Mouse (Mus musculus) heart, postnatal 0 days (tissue): ENCODE results near the gene Ssh2. TPM values are rescaled to one million over a fixed set of nuclear protein-coding genes. Genes with fewer than 3 reads are reported as not detected.
A peak's percentile ranks its signal among the peaks of the same experiment; 100 is the strongest.

Experiments
- ATAC-seq: fragments of 200-750 bp; cut with Nextera tagmentation; 2 replicates; pipeline ENCODE4 v1.8.0; 2017; ENCODE audit warnings: low read depth, moderate number of reproducible peaks, moderate library complexity; ENCODE audit not compliant: insufficient read depth
- DNase-seq: peaks from one replicate; pipeline ENCODE4 v3.0.0-alpha.2; 2016; ENCODE audit warnings: low spot score
- H3K27ac ChIP-seq: fragments of 300-500 bp; sonication (generic); 2 replicates; pipeline ENCODE4 v1.5.1; 2014; ENCODE audit warnings: low read depth, mild to moderate bottlenecking
- H3K27me3 ChIP-seq: fragments of 300-500 bp; sonication (generic); 2 replicates; pipeline ENCODE4 v1.6.1; 2014; ENCODE audit warnings: low read length, mixed read lengths; ENCODE audit not compliant: control insufficient read depth, insufficient read depth
- H3K36me3 ChIP-seq: fragments of 300-500 bp; sonication (generic); replicated peaks from 2 replicates; pipeline ENCODE4 v1.6.1; 2014; ENCODE audit warnings: low read length, mixed read lengths; ENCODE audit not compliant: control insufficient read depth, insufficient read depth
- H3K4me1 ChIP-seq: fragments of 300-500 bp; sonication (generic); 2 replicates; pipeline ENCODE4 v1.6.1; 2014; ENCODE audit warnings: antibody characterized with exemption; ENCODE audit not compliant: control insufficient read depth, insufficient read depth
- H3K4me2 ChIP-seq: fragments of 300-500 bp; sonication (generic); 2 replicates; pipeline ENCODE4 v1.6.1; 2014; ENCODE audit warnings: low read depth, mild to moderate bottlenecking, low read length, moderate library complexity
- H3K4me3 ChIP-seq: fragments of 300-500 bp; sonication (generic); 2 replicates; pipeline ENCODE4 v1.5.1; 2014; ENCODE audit warnings: low read depth, low read length
- H3K9ac ChIP-seq: fragments of 300-500 bp; sonication (generic); replicated peaks from 2 replicates; pipeline ENCODE4 v1.6.1; 2014; ENCODE audit warnings: low read depth, low read length, mixed read lengths
- H3K9me3 ChIP-seq: fragments of 300-500 bp; sonication (generic); replicated peaks from 2 replicates; pipeline ENCODE4 v1.6.1; 2016; ENCODE audit warnings: low read length; ENCODE audit not compliant: control insufficient read depth
- CTCF ChIP-seq: IDR thresholded peaks from 2 replicates; pipeline ENCODE4 v1.5.1; 2016; ENCODE audit warnings: antibody characterized with exemption, control low read depth, low read depth
- EP300 ChIP-seq: IDR thresholded peaks from 2 replicates; pipeline ENCODE4 v1.6.1; 2016; ENCODE audit warnings: antibody characterized with exemption, low read depth
- WGBS: fragments of 180-500 bp; shearing (Covaris S2); extraction: QIAGEN DNeasy Blood & Tissue Kit; methylation state at CpG from one replicate; pipeline ENCODE4 v1.1.7; 2014; 5-methylcytosine and 5-hydroxymethylcytosine counted together
- polyA plus RNA-seq: library from polyadenylated mRNA; unstranded; fragments of >200 nt; fragmentation: Nextera tagmentation; extraction: Ambion mirVana; gene quantifications from 2 replicates; pipeline ENCODE4 v1.2.1, GENCODE M21; 2015
- total RNA-seq: library from RNA; depleted of rRNA; stranded (reverse); fragments of >200 nt; gene quantifications from 2 replicates; pipeline ENCODE4 v1.2.3, GENCODE M21; 2014; ENCODE audit warnings: low replicate concordance

Gene Ssh2
- total and polyA plus RNA-seq, 2 experiments from 2014 or later = 21.0 to 60.6 TPM

DNA sequence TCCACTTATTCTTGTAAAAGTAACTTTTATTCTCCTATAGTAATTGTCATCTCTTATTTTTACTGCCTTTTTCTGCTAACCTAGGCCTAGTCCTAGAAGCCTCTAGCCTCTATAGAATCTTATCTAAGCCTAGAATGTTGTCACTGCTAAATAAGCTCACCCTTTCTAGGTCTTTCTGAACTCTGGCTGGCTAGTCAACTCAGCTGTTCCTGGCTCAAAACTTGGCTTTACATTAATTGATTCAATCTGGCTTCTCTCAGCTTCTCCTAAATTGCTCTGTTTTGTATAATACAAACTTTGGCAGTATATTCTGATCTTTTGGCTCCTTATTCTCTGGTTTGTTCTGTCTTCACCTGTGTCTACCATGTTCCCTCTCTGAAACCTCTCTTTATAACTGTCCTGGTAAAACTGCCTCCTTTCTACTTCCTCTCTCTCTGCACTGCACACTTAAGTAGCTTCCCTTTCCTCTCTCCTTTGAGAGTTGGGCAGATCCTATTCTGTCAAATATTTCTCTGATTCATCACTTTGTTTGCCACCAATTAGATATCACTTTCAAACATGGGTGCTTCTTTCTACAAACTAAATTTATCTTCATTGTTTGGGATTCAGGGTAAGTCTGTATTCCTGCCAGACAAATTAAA lies 102.5 kb downstream of the Ssh2 start:
- Histone ChIP-seq H3K9me3 (no peaks in the 10 kb centered on the region), H3K27ac (no peak overlapping the region), H3K4me1 (no peaks in the 10 kb centered on the region), H3K27me3 (no peaks in the 10 kb centered on the region), H3K4me3 (no peak overlapping the region), H3K36me3 (no peaks in the 10 kb centered on the region; the same call in 1 of the 2 replicates), H3K9ac (no peak overlapping the region), H3K4me2 (no peak overlapping the region)
- no peak for DNase-seq
- no peak for ATAC-seq
- TF ChIP-seq EP300 = no peak
- TF ChIP-seq CTCF = no peak

DNA sequence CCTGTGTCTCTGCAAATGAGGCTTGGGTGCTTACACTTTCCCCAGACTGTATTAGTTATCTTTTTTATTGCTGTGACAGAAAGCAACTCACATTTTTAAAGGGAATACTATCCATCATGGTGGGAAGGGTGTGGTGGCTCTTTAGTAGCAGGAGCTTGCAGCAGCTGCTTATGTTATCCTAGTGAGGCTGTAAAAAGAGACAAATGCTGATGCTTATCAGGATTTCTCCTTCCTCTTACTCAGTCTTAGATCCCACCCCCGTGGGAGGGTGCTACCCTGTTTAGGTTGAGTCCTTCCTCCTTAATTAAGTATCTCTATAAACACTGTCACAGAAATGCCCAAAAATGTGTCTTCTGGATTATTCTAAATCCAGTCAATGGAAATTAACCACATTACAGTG lies 105.1 kb downstream of the Ssh2 start:
- WGBS = 35% methylated on average over 1 of the region's 1 CpGs
- TF ChIP-seq CTCF = no peak
- no peak for TF ChIP-seq EP300
- no peak for ATAC-seq
- no peaks in the 10 kb centered on the region for H3K4me1 ChIP-seq
- H3K27me3 ChIP-seq = no peaks in the 10 kb centered on the region
- H3K9me3 ChIP-seq = no peaks in the 10 kb centered on the region
- no peak for DNase-seq
- H3K36me3 ChIP-seq = peaks cover under 1% of the 10 kb centered on the region; the same call in 1 of the 2 replicates
- no peak overlapping the region for H3K4me2 ChIP-seq
- H3K27ac ChIP-seq = no peak overlapping the region
- H3K9ac ChIP-seq = no peak overlapping the region
- H3K4me3 ChIP-seq = no peak overlapping the region

DNA sequence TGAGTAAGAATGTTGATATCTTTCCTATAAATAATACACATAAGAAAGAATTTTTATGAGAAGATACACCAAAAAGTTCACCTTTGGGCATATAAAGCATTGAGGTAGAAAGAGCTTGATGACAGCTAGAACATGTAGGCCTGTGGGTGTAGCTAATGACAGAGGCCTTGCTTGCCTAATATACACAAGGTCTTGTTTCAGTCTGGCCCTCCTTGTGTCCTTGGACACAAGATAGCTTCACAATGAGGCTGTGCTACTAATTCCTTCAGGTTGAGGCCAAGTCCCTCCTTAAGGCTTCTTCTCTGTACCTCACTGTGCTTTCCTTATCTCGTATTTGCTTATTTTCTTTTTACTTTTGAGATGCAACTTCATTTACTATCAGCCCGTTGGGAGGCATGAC lies 114.4 kb downstream of the Ssh2 start:
- DNase-seq (no peak), ATAC-seq (no peak)
- Histone ChIP-seq H3K4me1 (peaks cover 3% of the 10 kb centered on the region; the same call in 1 of the 2 replicates), H3K4me2 (no peak overlapping the region), H3K9me3 (no peaks in the 10 kb centered on the region), H3K4me3 (no peak overlapping the region), H3K27ac (no peak overlapping the region), H3K27me3 (no peaks in the 10 kb centered on the region), H3K9ac (no peak overlapping the region), H3K36me3 (peaks cover 11% of the 10 kb centered on the region; the same call in 1 of the 2 replicates)
- no peak for TF ChIP-seq EP300
- TF ChIP-seq CTCF = no peak
- WGBS = 84% methylated on average over 2 of the region's 2 CpGs

DNA sequence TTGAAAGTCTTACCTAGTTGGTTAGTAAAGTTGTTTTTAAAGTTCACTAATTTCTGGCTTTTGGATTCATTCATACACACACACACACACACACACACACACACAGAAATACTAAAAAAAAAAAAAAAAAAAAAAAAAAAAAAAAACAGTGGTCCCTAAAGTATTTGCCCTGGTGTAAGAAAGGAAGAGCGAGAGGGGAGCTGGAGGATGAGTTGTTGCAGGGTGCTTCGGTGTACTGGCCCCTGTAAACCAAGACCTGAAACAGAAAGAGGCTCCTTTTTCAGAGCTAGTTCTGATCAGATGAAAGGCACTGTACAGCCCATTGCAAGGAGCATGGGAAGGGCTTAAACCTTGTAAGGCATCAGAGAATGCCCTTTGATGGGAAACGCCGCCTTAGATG lies 131.2 kb downstream of the Ssh2 start:
- H3K4me1 ChIP-seq = peaks cover 17% of the 10 kb centered on the region
- no peak for DNase-seq
- H3K9ac ChIP-seq = no peak overlapping the region; the same call in 1 of the 2 replicates
- H3K36me3 ChIP-seq = no peaks in the 10 kb centered on the region
- no peak for ATAC-seq
- H3K4me3 ChIP-seq = no peak overlapping the region
- H3K27ac ChIP-seq = no peak overlapping the region
- 70% methylated on average over 4 of the region's 4 CpGs for WGBS
- no peaks in the 10 kb centered on the region for H3K27me3 ChIP-seq
- H3K4me2 ChIP-seq = no peak overlapping the region; the same call in 1 of the 2 replicates
- TF ChIP-seq CTCF = no peak
- no peak for TF ChIP-seq EP300
- H3K9me3 ChIP-seq = no peaks in the 10 kb centered on the region

DNA sequence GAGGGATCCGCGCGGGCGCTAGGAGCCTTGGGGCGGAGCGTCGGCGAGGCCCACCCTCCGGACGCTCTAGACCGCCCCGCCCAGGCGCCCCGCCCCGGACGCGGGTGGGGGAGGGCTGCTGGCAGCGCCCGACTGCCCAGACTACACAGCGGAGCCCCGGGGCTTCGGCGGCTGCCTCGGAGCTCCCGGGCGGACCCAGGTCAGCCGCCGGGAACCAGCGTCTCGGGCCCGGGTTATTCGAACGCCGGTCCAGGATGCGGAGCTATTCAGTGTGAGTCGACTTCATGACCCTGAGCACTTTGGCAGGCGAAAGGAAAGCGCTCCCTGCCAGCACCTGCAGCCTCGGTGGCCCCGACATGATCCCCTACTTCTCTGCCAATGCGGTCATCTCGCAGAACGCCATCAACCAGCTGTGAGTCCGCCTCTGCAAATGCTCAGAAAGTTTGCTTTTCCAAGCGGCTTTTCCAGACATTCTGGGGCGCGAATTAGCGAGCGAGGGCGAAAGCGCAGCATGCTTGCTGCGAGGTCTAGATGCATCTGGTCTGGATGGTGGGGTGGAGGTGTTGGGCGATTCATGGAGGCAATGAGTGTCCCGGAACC lies 132.2 kb downstream of the Ssh2 start:
- H3K27me3 ChIP-seq = no peaks in the 10 kb centered on the region
- WGBS = 1% methylated on average over 54 of the region's 54 CpGs

More for the DNA sequence above, 132.2 kb downstream of the Ssh2 start:
- peak; percentile 54 for TF ChIP-seq EP300
- no peak for TF ChIP-seq CTCF
- Histone ChIP-seq H3K9me3 (no peaks in the 10 kb centered on the region), H3K4me1 (peaks cover 17% of the 10 kb centered on the region), H3K4me3 (peak overlapping the region; percentile 82), H3K27ac (peak overlapping the region; percentile 85), H3K4me2 (peak overlapping the region; percentile 80), H3K9ac (peak overlapping the region; percentile 86), H3K36me3 (no peaks in the 10 kb centered on the region)
- DNase-seq = peak; percentile 74
- peak; percentile 100 for ATAC-seq
